Comparison of ENCODE assay signal across 10 mouse cellular contexts in the genomic region with DNA sequence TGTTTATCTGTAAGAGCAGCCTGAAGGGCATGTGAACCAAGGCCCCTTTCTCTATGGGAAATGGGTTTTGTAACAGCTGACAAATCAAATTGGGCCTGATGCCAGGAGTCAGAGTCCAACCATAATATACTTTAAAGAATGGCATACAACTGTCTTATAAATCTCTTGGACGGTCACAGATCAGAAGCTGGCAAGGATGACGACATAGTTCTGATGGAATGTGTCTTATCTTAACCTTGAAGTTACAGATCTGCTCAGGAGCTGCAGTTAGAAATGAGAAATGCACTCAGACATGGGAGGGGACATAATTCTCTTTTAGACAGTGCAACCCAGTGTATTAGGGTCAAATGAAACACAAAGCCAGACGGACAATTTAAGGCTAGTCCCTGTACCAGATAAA. TPM values are rescaled to one million over a fixed set of nuclear protein-coding genes. Genes with fewer than 3 reads are reported as not detected.
DNase-seq lines count a peak whose midpoint lies in the region; ATAC-seq and TF ChIP-seq lines count a peak whose summit lies in the region.
"Had no signal": no experiment of that assay in that cellular context is flagged by ENCODE, and none has a peak within 500 bp of the region (broad histone marks: within the 10 kb centered on the region; RNA-seq: fewer than 3 reads in every experiment).

No protein-coding gene starts in this region.

- no peak for DNase-seq in hindbrain, embryonic 14.5 days (ENCODE audit: low spot score)
- peak; percentile 54 for DNase-seq in adrenal gland, postnatal 25 days
- peak; percentile 22 to 39 for DNase-seq in kidney, postnatal 36 days
- no peak for DNase-seq in thymus, adult 2 months
- no peak for DNase-seq in layer of hippocampus, postnatal 25 days (ENCODE audit: extremely low spot score in 1 of 2, low spot score in 1 of 2)
- no peak for DNase-seq in liver
- DNase-seq: liver, embryonic 13.5 days had no signal

- no peaks in the 10 kb centered on the region for H3K27me3 ChIP-seq in hindbrain, embryonic 13.5 days
- no peaks in the 10 kb centered on the region for H3K27me3 ChIP-seq in hindbrain, embryonic 14.5 days (ENCODE audit: control insufficient read depth, insufficient read depth, low read length)
- H3K27me3 ChIP-seq in C2C12 (ENCODE audit: control insufficient read depth, insufficient read depth, insufficient read length) = no peaks in the 10 kb centered on the region
- no peaks in the 10 kb centered on the region for H3K27me3 ChIP-seq in thymus, adult 2 months (ENCODE audit: control insufficient read depth, insufficient read depth, low read length)
- H3K27me3 ChIP-seq: embryonic facial prominence, embryonic 12.5 days; liver, embryonic 13.5 days had no signal

- H3K79me3 ChIP-seq in C2C12 (ENCODE audit: low read depth) = peaks cover 86% of the 10 kb centered on the region

- no peak overlapping the region for H3K4me2 ChIP-seq in hindbrain, embryonic 13.5 days
- H3K4me2 ChIP-seq in hindbrain, embryonic 14.5 days (replicated peaks) = no peak overlapping the region
- H3K4me2 ChIP-seq: embryonic facial prominence, embryonic 12.5 days; liver, embryonic 13.5 days had no signal

- no peaks in the 10 kb centered on the region for H3K36me3 ChIP-seq in hindbrain, embryonic 13.5 days
- no peaks in the 10 kb centered on the region for H3K36me3 ChIP-seq in hindbrain, embryonic 14.5 days (replicated peaks; ENCODE audit: control insufficient read depth, insufficient read depth)
- H3K36me3 ChIP-seq in C2C12 (ENCODE audit: control insufficient read depth, insufficient read depth) = peaks cover 24% of the 10 kb centered on the region
- H3K36me3 ChIP-seq in thymus, adult 2 months (ENCODE audit: control insufficient read depth, insufficient read depth, low read length) = no peaks in the 10 kb centered on the region
- H3K36me3 ChIP-seq: embryonic facial prominence, embryonic 12.5 days had no signal

- H3K79me2 ChIP-seq in C2C12 (ENCODE audit: control insufficient read depth, insufficient read depth) = peaks cover 99% of the 10 kb centered on the region

- no peak overlapping the region for H3K9ac ChIP-seq in hindbrain, embryonic 13.5 days
- H3K9ac ChIP-seq in hindbrain, embryonic 14.5 days = no peak overlapping the region
- H3K9ac ChIP-seq: embryonic facial prominence, embryonic 12.5 days; liver, embryonic 13.5 days had no signal

- TF ChIP-seq CTCF in C2C12 (IDR thresholded peaks at IDR 0.05; ENCODE audit: control insufficient read depth, insufficient read depth, insufficient read length) = no peak
- TF ChIP-seq CTCF in thymus, adult 2 months (IDR thresholded peaks at IDR 0.05; ENCODE audit: borderline replicate concordance, control insufficient read depth, extremely low read depth, insufficient read depth, low read length, poor library complexity) = no peak

- peaks cover 24% of the 10 kb centered on the region for H3K4me1 ChIP-seq in hindbrain, embryonic 13.5 days (replicated peaks)
- H3K4me1 ChIP-seq in hindbrain, embryonic 14.5 days (replicated peaks; ENCODE audit: control insufficient read depth, insufficient read depth, low read length) = peaks cover 11% of the 10 kb centered on the region
- peaks cover 3% of the 10 kb centered on the region for H3K4me1 ChIP-seq in thymus, adult 2 months (replicated peaks; ENCODE audit: control insufficient read depth, insufficient read depth, low read length)

- peak overlapping the region; percentile 14; the same call in 1 of the 2 replicates for H3K27ac ChIP-seq in hindbrain, embryonic 13.5 days
- no peak overlapping the region for H3K27ac ChIP-seq in hindbrain, embryonic 14.5 days
- no peak overlapping the region for H3K27ac ChIP-seq in thymus, adult 2 months (ENCODE audit: control insufficient read depth, insufficient read depth, low read length)
- H3K27ac ChIP-seq: embryonic facial prominence, embryonic 12.5 days; liver, embryonic 13.5 days had no signal

- WGBS in hindbrain, embryonic 13.5 days = 46% methylated on average over 3 of the region's 3 CpGs
- WGBS in hindbrain, embryonic 14.5 days = 45% methylated on average over 3 of the region's 3 CpGs
- WGBS in thymus, adult 2 months = 88% methylated on average over 3 of the region's 3 CpGs

- no peaks in the 10 kb centered on the region for H3K9me3 ChIP-seq in hindbrain, embryonic 13.5 days
- H3K9me3 ChIP-seq in hindbrain, embryonic 14.5 days (ENCODE audit: control insufficient read depth, low read length) = no peaks in the 10 kb centered on the region
- H3K9me3 ChIP-seq: embryonic facial prominence, embryonic 12.5 days; liver, embryonic 13.5 days had no signal

- H3ac ChIP-seq in C2C12 (ENCODE audit: control insufficient read depth, insufficient read length, low read depth) = no peak overlapping the region

- no peak for ATAC-seq in hindbrain, embryonic 13.5 days (ENCODE audit: low FRiP score)
- no peak for ATAC-seq in hindbrain, embryonic 14.5 days (ENCODE audit: low FRiP score)

- H3K4me3 ChIP-seq in hindbrain, embryonic 13.5 days = no peak overlapping the region
- no peak overlapping the region for H3K4me3 ChIP-seq in hindbrain, embryonic 14.5 days (replicated peaks; ENCODE audit: low read length)
- H3K4me3 ChIP-seq in C2C12 (ENCODE audit: insufficient read depth, poor library complexity, severe bottlenecking) = no peak overlapping the region
- no peak overlapping the region for H3K4me3 ChIP-seq in thymus, adult 2 months (ENCODE audit: control insufficient read depth, insufficient read depth, low read length)
- H3K4me3 ChIP-seq: embryonic facial prominence, embryonic 12.5 days; liver, embryonic 13.5 days had no signal

- no peak for TF ChIP-seq POLR2A in thymus, adult 2 months (IDR thresholded peaks at IDR 0.05; ENCODE audit: control insufficient read depth, extremely low read depth, insufficient read depth, low read length, poor library complexity)

TF ChIP-seq in C2C12, 6 proteins besides CTCF, POLR2A, EP300 and RAD21:
- TF ChIP-seq MYOD1 (IDR thresholded peaks at IDR 0.05; ENCODE audit: control insufficient read depth, insufficient read length, low read depth) (peak; percentile 27), FOSL1 (IDR thresholded peaks at IDR 0.05; ENCODE audit: insufficient read depth, low read length, poor library complexity, severe bottlenecking) (no peak), USF1 (IDR thresholded peaks at IDR 0.05; ENCODE audit: low read depth) (no peak), MYOG (IDR thresholded peaks at IDR 0.05; ENCODE audit: control insufficient read depth, extremely low read depth, insufficient read length) (no peak), CEBPB (IDR thresholded peaks at IDR 0.05; ENCODE audit: low read depth) (peak; percentile 62), MAX (IDR thresholded peaks at IDR 0.05) (no peak)

RNA-seq across cellular contexts. Expression of gene Cbx5, which starts 18.8 kb away (rescaled TPM):
- polyA plus RNA-seq in hindbrain, embryonic 13.5 days (2015; fragmentation: Nextera tagmentation; extraction: Ambion mirVana) = 143 and 144 TPM in 2 replicates
- 153 and 171 TPM in 2 replicates for polyA plus RNA-seq in hindbrain, embryonic 14.5 days (2014; fragmentation: Nextera tagmentation; extraction: Ambion mirVana)
- polyA plus RNA-seq in C2C12 (2012; fragmentation: generic; extraction: Trizol) = 52.3 TPM
- 73.2 and 88.5 TPM in 2 replicates for total RNA-seq in adrenal gland, postnatal 25 days (2021)
- polyA plus RNA-seq in thymus, adult 2 months (2012; rRNA removed) = 34.2 and 37.0 TPM in 2 replicates
- total RNA-seq in layer of hippocampus, postnatal 25 days (2021) = 100 to 1,000 TPM; 180 to 183 TPM

RNA-seq across cellular contexts. Expression of gene Hnrnpa1, which starts 19.4 kb away (rescaled TPM):
- 901 and 926 TPM in 2 replicates for polyA plus RNA-seq in hindbrain, embryonic 13.5 days (2015; fragmentation: Nextera tagmentation; extraction: Ambion mirVana)
- polyA plus RNA-seq in hindbrain, embryonic 14.5 days (2014; fragmentation: Nextera tagmentation; extraction: Ambion mirVana) = 526 and 623 TPM in 2 replicates
- 625 TPM for polyA plus RNA-seq in C2C12 (2012; fragmentation: generic; extraction: Trizol)
- total RNA-seq in adrenal gland, postnatal 25 days (2021) = 210 and 212 TPM in 2 replicates
- polyA plus RNA-seq in thymus, adult 2 months (2012; rRNA removed) = 155 and 178 TPM in 2 replicates
- 100 to 1,000 TPM; 253 to 258 TPM for total RNA-seq in layer of hippocampus, postnatal 25 days (2021)

RNA-seq across cellular contexts. Expression of gene Nfe2, which starts 37.4 kb away (rescaled TPM):
- polyA plus RNA-seq in hindbrain, embryonic 13.5 days (2015; fragmentation: Nextera tagmentation; extraction: Ambion mirVana) = 1.1 and 1.4 TPM in 2 replicates
- 0.90 and 1.1 TPM in 2 replicates for polyA plus RNA-seq in hindbrain, embryonic 14.5 days (2014; fragmentation: Nextera tagmentation; extraction: Ambion mirVana)
- 0.25 TPM for polyA plus RNA-seq in C2C12 (2012; fragmentation: generic; extraction: Trizol)
- 0.58 TPM in 1 of 2 replicates, not detected in the other for total RNA-seq in adrenal gland, postnatal 25 days (2021)
- 4.9 and 7.3 TPM in 2 replicates for polyA plus RNA-seq in thymus, adult 2 months (2012; rRNA removed)
- total RNA-seq in layer of hippocampus, postnatal 25 days (2021) = not detected

RNA-seq across cellular contexts. Expression of gene Copz1, which starts 51.7 kb away (rescaled TPM):
- 219 and 222 TPM in 2 replicates for polyA plus RNA-seq in hindbrain, embryonic 13.5 days (2015; fragmentation: Nextera tagmentation; extraction: Ambion mirVana)
- polyA plus RNA-seq in hindbrain, embryonic 14.5 days (2014; fragmentation: Nextera tagmentation; extraction: Ambion mirVana) = 214 and 220 TPM in 2 replicates
- 191 TPM for polyA plus RNA-seq in C2C12 (2012; fragmentation: generic; extraction: Trizol)
- total RNA-seq in adrenal gland, postnatal 25 days (2021) = 143 and 145 TPM in 2 replicates
- 106 and 124 TPM in 2 replicates for polyA plus RNA-seq in thymus, adult 2 months (2012; rRNA removed)
- 100 to 1,000 TPM; 101 to 105 TPM for total RNA-seq in layer of hippocampus, postnatal 25 days (2021)

RNA-seq across cellular contexts. Expression of gene Smug1, which starts 53.9 kb away (rescaled TPM):
- polyA plus RNA-seq in hindbrain, embryonic 13.5 days (2015; fragmentation: Nextera tagmentation; extraction: Ambion mirVana) = 40.7 and 41.2 TPM in 2 replicates
- 37.6 and 40.8 TPM in 2 replicates for polyA plus RNA-seq in hindbrain, embryonic 14.5 days (2014; fragmentation: Nextera tagmentation; extraction: Ambion mirVana)
- 15.7 TPM for polyA plus RNA-seq in C2C12 (2012; fragmentation: generic; extraction: Trizol)
- total RNA-seq in adrenal gland, postnatal 25 days (2021) = 12.1 and 19.9 TPM in 2 replicates
- 24.2 and 25.1 TPM in 2 replicates for polyA plus RNA-seq in thymus, adult 2 months (2012; rRNA removed)
- 10 to 100 TPM; 17.4 to 20.2 TPM for total RNA-seq in layer of hippocampus, postnatal 25 days (2021)

Comparison
In these comparisons a context has a peak if more than half of its experiments do, and no peak if none do; other contexts are left out.
1. DNase-seq: peak in adrenal gland, postnatal 25 days (single experiment) and kidney, postnatal 36 days (2 of 2); none in hindbrain, embryonic 14.5 days (single experiment), thymus, adult 2 months (single experiment), layer of hippocampus, postnatal 25 days (0 of 2) and liver (single experiment).